Mouse (Mus musculus): Measurements from ENCODE around the gene Slirp. TPM values are rescaled to one million over a fixed set of nuclear protein-coding genes. Genes with fewer than 3 reads are reported as not detected.

Gene Slirp
- total RNA-seq, 2 experiments from 2014 or later, result 85.9 to 91.9 TPM

Small RNA genes within 50 kb of the gene (microRNA-seq; reads per million reads assigned to microRNA genes)
- 30.4 to 40.2 reads per million in 2 experiments for gene Mir3068

Other genes starting within 250 kb of the Slirp start
- 1 to 10 TPM; 4.7 TPM for gene Samd15, start 244.2 kb upstream of the Slirp start, total RNA-seq (2021)
- 10 to 100 TPM; 27.5 to 29.5 TPM for gene Tmed8, start 243.4 kb upstream of the Slirp start, total RNA-seq (2021)
- gene Noxred1, start 205.2 kb upstream of the Slirp start, total RNA-seq (2021), result 1 to 10 TPM; 1.1 to 3.8 TPM
- gene Vipas39, start 177.6 kb upstream of the Slirp start, total RNA-seq (2021), result 10 to 100 TPM; 52.8 to 55.8 TPM
- gene Ahsa1, start 177.4 kb upstream of the Slirp start, total RNA-seq (2021), result 100 to 1,000 TPM; 172 to 177 TPM
- under 1 TPM; 0.19 to 0.27 TPM for gene Ism2, start 144.2 kb upstream of the Slirp start, total RNA-seq (2021)
- gene Sptlc2, start 55.5 kb upstream of the Slirp start, total RNA-seq (2021), result 10 to 100 TPM; 32.4 to 33.0 TPM
- gene Alkbh1, start 121 bp downstream of the Slirp start, total RNA-seq (2021), result 10 to 100 TPM; 19.0 to 19.6 TPM
- 10 to 100 TPM; 63.2 to 73.1 TPM for gene Snw1, start 28.4 kb downstream of the Slirp start, total RNA-seq (2021)
- not detected for gene Gm5788, start 50.8 kb downstream of the Slirp start, total RNA-seq (2021)
- not detected for gene Gm8300, start 70.4 kb downstream of the Slirp start, total RNA-seq (2021)
- gene Oog1, start 158.8 kb downstream of the Slirp start, total RNA-seq (2021), result not detected
- gene Gm4027, start 175.0 kb downstream of the Slirp start, total RNA-seq (2021), result not detected
- not detected for gene Gm16381, start 200.7 kb downstream of the Slirp start, total RNA-seq (2021)